Mouse (Mus musculus): Measurements from ENCODE around the gene 4930519G04Rik. TPM values are rescaled to one million over a fixed set of nuclear protein-coding genes. Genes with fewer than 3 reads are reported as not detected.
"Not testable (repeated sequence)": the region's sequence is repeated elsewhere in the genome, so short reads cannot be mapped to it uniquely, and the experiment has no call there.

Gene 4930519G04Rik
- total RNA-seq, 2 experiments from 2014 or later, result not detected

DNA sequence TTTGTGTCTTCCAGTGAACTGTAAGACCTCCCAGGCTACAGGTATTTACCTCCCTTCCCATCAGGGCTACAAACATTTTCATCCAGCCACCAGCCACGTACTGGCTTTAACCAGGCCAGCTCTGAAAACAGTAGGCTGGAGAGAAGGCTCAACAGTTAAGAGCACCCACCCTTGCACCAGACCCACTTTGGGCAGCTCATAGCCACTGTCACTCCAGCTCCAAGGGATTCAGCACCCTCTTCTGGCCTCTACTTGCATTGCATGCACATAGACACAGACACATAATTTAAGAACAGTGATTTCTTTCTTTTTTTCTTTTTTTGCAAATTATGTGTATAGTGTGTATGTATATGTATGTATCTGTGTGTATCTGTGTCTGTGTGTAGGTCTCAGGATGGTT, 48.9 kb downstream of the 4930519G04Rik start:
- DNase-seq (ENCODE audit: low spot score in 2 of 2), result peak in 1 of 2 experiments; percentile 31

DNA sequence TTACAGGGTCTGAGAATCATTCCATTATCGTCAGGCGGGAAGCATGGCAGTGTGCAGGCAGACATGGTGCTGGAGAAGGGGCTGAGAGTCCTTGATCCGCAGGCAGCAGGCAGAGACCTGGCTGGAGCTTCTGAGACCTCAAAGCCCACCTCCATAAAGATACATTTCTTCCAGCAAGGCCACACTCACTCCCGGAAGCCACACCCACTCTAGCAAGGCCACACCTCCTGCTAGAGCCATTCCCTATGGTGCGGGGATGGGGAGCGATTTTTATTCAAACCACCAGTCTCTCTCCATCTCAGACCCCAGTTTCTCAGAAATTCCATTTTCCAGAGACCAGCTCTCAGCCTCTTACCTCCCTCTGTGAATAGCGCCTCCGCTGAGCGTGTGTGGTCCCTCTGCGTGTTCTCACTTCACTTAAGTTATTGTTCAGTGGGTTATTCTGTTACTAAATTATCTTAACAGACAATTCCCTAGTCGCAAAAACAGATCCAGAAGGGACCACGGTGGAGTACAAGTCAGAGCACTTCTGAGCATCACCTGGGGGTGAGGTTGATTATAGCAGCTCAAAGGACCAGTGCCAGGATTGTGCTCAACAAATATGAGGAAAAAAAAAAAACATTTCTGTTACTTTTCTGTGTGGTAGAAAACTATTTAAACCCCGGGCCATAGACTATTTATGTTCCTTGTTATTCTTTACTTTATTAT, 55.3 kb downstream of the 4930519G04Rik start:
- no peak for DNase-seq (ENCODE audit: low spot score in 2 of 2)

DNA sequence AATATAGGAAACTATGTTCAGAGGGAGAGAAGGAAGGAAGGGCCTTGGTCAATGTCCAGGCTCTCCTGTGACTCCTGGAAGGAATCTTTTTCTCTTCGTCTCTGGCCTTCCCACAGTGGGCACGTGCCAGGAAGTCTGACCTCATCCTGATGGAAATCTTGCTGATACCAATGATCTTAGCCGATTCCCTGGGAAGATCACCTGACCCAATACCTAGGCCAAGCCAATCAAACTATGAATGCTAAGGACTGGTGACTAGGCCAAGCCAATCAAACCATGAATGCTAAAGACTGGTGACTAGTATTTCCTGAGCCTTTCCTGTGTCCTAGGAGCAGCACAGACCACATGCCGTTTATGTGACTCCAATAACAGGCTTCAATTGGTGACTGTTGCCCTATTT, 60.2 kb downstream of the 4930519G04Rik start:
- DNase-seq (ENCODE audit: low spot score in 2 of 2), result no peak

DNA sequence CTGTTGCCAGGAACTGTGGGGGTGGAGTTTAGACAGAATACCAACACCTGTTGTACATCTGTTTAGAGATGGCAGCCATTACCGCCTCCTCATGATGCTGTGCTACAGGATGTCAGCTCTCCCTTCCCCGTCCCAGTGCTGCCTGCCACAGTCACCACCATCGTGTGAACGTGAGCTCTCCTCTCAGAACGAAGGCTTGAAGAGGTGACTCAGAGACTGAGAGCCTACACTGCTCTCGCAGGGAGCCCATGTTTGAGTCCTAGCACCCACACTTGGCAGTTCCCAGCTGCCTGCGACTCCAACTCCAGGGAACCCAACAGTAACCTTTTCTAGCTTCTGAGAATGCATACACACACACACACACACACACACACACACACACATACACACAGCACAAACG, 61.4 kb downstream of the 4930519G04Rik start:
- no peak for DNase-seq (ENCODE audit: low spot score in 2 of 2)

- no peak for DNase-seq (ENCODE audit: low spot score in 2 of 2)
These were observed 62.4 kb downstream of the 4930519G04Rik start for GRCm38 (mm10) chr5:114915854-114916253.

- no peak for DNase-seq (ENCODE audit: low spot score in 2 of 2)
These were observed 63.3 kb downstream of the 4930519G04Rik start for GRCm38 (mm10) chr5:114916777-114917176.

GRCm38 (mm10) chr5:114917357-114917756, 63.9 kb downstream of the 4930519G04Rik start:
- not testable (repeated sequence) for DNase-seq (ENCODE audit: low spot score in 2 of 2)

GRCm38 (mm10) chr5:114921551-114922365, 68.3 kb downstream of the 4930519G04Rik start:
- DNase-seq (ENCODE audit: low spot score in 2 of 2), result no peak

GRCm38 (mm10) chr5:114922366-114922731, 68.9 kb downstream of the 4930519G04Rik start:
- no peak for DNase-seq (ENCODE audit: low spot score in 2 of 2)

GRCm38 (mm10) chr5:114922998-114923473, 69.6 kb downstream of the 4930519G04Rik start, which contains the start of gene Oasl1:
TSS of gene Oasl1 (plus strand) at chr5:114923240.
- no peak for DNase-seq (ENCODE audit: low spot score in 2 of 2)

DNA sequence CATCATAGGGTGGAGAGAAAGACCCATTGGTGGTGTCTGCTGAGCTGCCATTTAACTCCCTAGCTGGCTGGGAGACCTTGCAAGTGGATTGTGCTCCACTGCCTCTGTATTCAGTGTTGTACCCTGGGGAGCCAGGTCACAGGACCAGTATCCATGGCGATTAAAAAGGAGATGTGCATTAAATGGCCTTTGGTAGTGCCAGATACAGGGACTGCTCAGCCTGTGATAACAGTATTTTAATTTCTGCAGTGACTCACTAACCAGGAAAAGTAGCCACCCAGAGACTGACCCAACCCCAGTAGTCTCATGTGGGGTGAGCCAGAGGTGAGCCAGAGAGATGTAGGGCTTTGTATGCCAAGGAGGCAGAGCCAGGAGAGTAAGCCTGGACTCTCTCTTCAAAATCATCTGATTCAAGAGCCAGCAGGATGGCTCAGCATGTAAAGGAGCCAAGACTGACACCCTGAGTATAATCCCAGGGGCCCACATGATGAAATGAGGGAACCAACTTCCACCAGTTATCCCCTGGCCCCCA, 72.8 kb downstream of the 4930519G04Rik start:
- DNase-seq (ENCODE audit: low spot score in 2 of 2), result no peak

- DNase-seq (ENCODE audit: low spot score in 2 of 2), result no peak
These were observed 73.3 kb downstream of the 4930519G04Rik start for GRCm38 (mm10) chr5:114926753-114927152.

DNA sequence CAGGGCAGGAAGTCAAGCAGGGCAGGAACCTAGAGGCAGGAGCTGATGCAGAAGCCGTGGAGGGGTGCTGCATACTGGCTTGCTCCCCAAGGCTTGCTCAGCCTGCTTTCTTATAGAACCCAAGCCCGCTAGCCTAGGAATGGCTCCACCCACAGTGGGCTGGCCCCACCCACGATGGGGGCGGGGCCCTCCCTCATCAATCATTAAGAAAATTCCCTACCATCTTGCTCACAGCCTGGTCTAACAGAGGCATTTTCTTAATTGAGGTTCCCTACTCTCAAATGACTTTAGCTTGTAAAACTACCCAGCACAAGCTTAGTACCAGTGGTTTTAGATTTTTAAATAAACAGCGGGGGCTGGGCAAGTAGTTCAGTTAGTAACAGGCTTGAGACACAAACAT, 78.2 kb downstream of the 4930519G04Rik start:
- DNase-seq (ENCODE audit: low spot score in 2 of 2), result no peak

DNA sequence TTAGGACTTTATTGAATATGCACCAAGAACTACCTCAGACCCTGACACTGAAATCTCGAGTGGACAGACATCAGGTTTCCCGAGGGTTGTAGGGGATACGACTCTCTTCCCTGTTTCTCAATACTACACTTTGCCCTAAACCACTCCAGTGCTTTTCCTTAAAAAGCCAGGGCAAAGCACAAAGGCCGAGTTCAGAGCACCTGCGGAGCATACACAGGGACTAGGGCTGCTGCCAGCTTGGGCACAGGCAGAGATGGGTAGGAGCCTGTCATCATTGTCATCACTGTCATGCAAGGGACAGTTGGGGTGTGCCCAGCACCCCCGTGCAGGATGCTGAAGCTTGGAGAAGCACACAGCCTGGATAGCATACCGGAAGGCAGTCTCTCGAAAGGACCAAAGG, 79.7 kb downstream of the 4930519G04Rik start:
- DNase-seq (ENCODE audit: low spot score in 2 of 2), result no peak

Small RNAs within 50 kb of the gene (microRNA-seq; reads per million reads assigned to microRNA genes)
- gene Mir6240, result 7.5 to 17.8 reads per million in 2 experiments

Other genes with a start within 250 kb of the 4930519G04Rik start
- 1 to 10 TPM; 2.2 to 5.7 TPM for gene Trpv4, start 195.2 kb upstream of the 4930519G04Rik start, total RNA-seq (2021)
- 10 to 100 TPM; 49.7 to 55.7 TPM for gene Gltp, start 162.7 kb upstream of the 4930519G04Rik start, total RNA-seq (2021)
- gene Tchp, start 145.9 kb upstream of the 4930519G04Rik start, total RNA-seq (2021), result 10 to 100 TPM; 12.1 to 13.1 TPM
- 10 to 100 TPM; 41.7 to 42.3 TPM for gene Ankrd13a, start 79.0 kb upstream of the 4930519G04Rik start, total RNA-seq (2021)
- gene Git2, start 78.1 kb upstream of the 4930519G04Rik start, total RNA-seq (2021), result 10 to 100 TPM; 41.1 to 48.5 TPM
- gene 1500011B03Rik, start 30.2 kb upstream of the 4930519G04Rik start, total RNA-seq (2021), result 100 to 1,000 TPM; 148 to 161 TPM
- gene Gm9936, start 5.0 kb downstream of the 4930519G04Rik start, total RNA-seq (2021), result under 1 TPM; 0.88 to 0.97 TPM
- 1 to 10 TPM in 1 of 2 experiments, under 1 TPM in 1; 0.64 to 1.4 TPM for gene Oasl2, start 43.3 kb downstream of the 4930519G04Rik start, total RNA-seq (2021)
- gene Oasl1, start 69.6 kb downstream of the 4930519G04Rik start, total RNA-seq (2021), result not detected
- 100 to 1,000 TPM; 187 to 201 TPM for gene 2210016L21Rik, start 88.5 kb downstream of the 4930519G04Rik start, total RNA-seq (2021)
- gene Hnf1a, start 117.4 kb downstream of the 4930519G04Rik start, total RNA-seq (2021), result not detected
- gene Sppl3, start 157.5 kb downstream of the 4930519G04Rik start, total RNA-seq (2021), result 10 to 100 TPM; 89.6 to 90.5 TPM
- gene Gm10401, start 244.6 kb downstream of the 4930519G04Rik start, total RNA-seq (2021), result not detected